Mouse (Mus musculus): ENCODE data around the gene D930007J09Rik.

D930007J09Rik gene

GRCm38 (mm10) chr13:32759036-32759435 is 43.6 kb downstream of the D930007J09Rik start:
- DNase-seq (ENCODE audit: low spot score in 2 of 2) = no peak

Data from spleen, postnatal 10 days (tissue).